Mouse (Mus musculus) forebrain, embryonic 12.5 days (tissue): ENCODE data around the gene Lrp1. TPM values are rescaled to one million over a fixed set of nuclear protein-coding genes. Genes with fewer than 3 reads are reported as not detected.

Source experiments
- polyA plus RNA-seq: library from polyadenylated mRNA; unstranded; fragments of >200 nt; fragmentation: Nextera tagmentation; extraction: Ambion mirVana; gene quantifications from 2 replicates; pipeline ENCODE4 v1.2.1, GENCODE M21; 2016

Lrp1 gene
- polyA plus RNA-seq, 1 experiment from 2014 or later: 81.8 TPM

Other genes starting within 250 kb of the Lrp1 start
- 37.5 and 40.3 TPM in 2 replicates for gene R3hdm2, start 240.8 kb downstream of the Lrp1 start, polyA plus RNA-seq
- 1.2 and 1.8 TPM in 2 replicates for gene Stac3, start 119.5 kb downstream of the Lrp1 start, polyA plus RNA-seq
- gene Ndufa4l2, start 106.2 kb downstream of the Lrp1 start, polyA plus RNA-seq: 5.9 and 9.0 TPM in 2 replicates
- 103 and 105 TPM in 2 replicates for gene Shmt2, start 98.7 kb downstream of the Lrp1 start, polyA plus RNA-seq
- gene Nxph4, start 86.6 kb downstream of the Lrp1 start, polyA plus RNA-seq: 60.0 and 62.4 TPM in 2 replicates
- gene Stat6, start 21.8 kb upstream of the Lrp1 start, polyA plus RNA-seq: 4.5 and 5.4 TPM in 2 replicates
- 10.0 TPM in 2 replicates for gene Nemp1, start 45.8 kb upstream of the Lrp1 start, polyA plus RNA-seq
- 3.7 and 4.6 TPM in 2 replicates for gene Nab2, start 47.4 kb upstream of the Lrp1 start, polyA plus RNA-seq
- 0.50 and 0.59 TPM in 2 replicates for gene Myo1a, start 84.0 kb upstream of the Lrp1 start, polyA plus RNA-seq
- not detected in 2 replicates for gene Tac2, start 103.3 kb upstream of the Lrp1 start, polyA plus RNA-seq
- 5.2 and 6.2 TPM in 2 replicates for gene Zbtb39, start 118.4 kb upstream of the Lrp1 start, polyA plus RNA-seq
- gene Gpr182, start 130.6 kb upstream of the Lrp1 start, polyA plus RNA-seq: 0.28 and 0.42 TPM in 2 replicates
- gene Rdh1, start 138.6 kb upstream of the Lrp1 start, polyA plus RNA-seq: not detected in 2 replicates
- gene Rdh16f1, start 138.6 kb upstream of the Lrp1 start, polyA plus RNA-seq: not detected in 2 replicates
- gene Rdh9, start 155.2 kb upstream of the Lrp1 start, polyA plus RNA-seq: 0.06 and 0.13 TPM in 2 replicates
- gene Rdh16, start 180.0 kb upstream of the Lrp1 start, polyA plus RNA-seq: not detected in 2 replicates
- not detected in 2 replicates for gene Rdh19, start 228.8 kb upstream of the Lrp1 start, polyA plus RNA-seq
- gene Rdh16f2, start 245.3 kb upstream of the Lrp1 start, polyA plus RNA-seq: not detected in 2 replicates